Mouse (Mus musculus): Measurements from ENCODE around the gene Sgpp2. TPM values are rescaled to one million over a fixed set of nuclear protein-coding genes. Genes with fewer than 3 reads are reported as not detected.

The Sgpp2 gene
- under 1 TPM in 1 of 2 experiments, not detected in 1; 0.08 TPM for total RNA-seq (2021)
- long read RNA-seq, experiment 1, full-length matches to known transcripts: 1 of 1 reads
- long read RNA-seq, experiment 1, partial matches to known transcripts: 0 of 1 reads
- long read RNA-seq, experiment 1, other reads (novel, unspliced or antisense): 0 of 1 reads
- long read RNA-seq, experiment 2: 0 reads

GRCm38 (mm10) chr1:78310021-78310752 lies at the start of gene Sgpp2:
TSS of gene Sgpp2 (plus strand) at chr1:78310345.
- DNase-seq: peak; percentile 7
- intact Hi-C loops (cut with DNase I; ENCODE audit: low total_unique reads): no loop called here

GRCm38 (mm10) chr1:78267519-78267918 lies 42.6 kb upstream of the Sgpp2 start:
- intact Hi-C loops (cut with DNase I; ENCODE audit: low total_unique reads): no loop called here
- DNase-seq: no peak

GRCm38 (mm10) chr1:78272915-78273314 lies 37.2 kb upstream of the Sgpp2 start:
- intact Hi-C loops (cut with DNase I; ENCODE audit: low total_unique reads): no loop called here

GRCm38 (mm10) chr1:78279128-78279527 lies 31.0 kb upstream of the Sgpp2 start:
- DNase-seq: no peak
- intact Hi-C loops (cut with DNase I; ENCODE audit: low total_unique reads): no loop called here

More at GRCm38 (mm10) chr1:78272915-78273314, 37.2 kb upstream of the Sgpp2 start:
- no peak for DNase-seq

- intact Hi-C loops (cut with DNase I; ENCODE audit: low total_unique reads): no loop called here
- no peak for DNase-seq
Measured at GRCm38 (mm10) chr1:78292397-78292796, 17.7 kb upstream of the Sgpp2 start.

GRCm38 (mm10) chr1:78299670-78300225 lies 10.4 kb upstream of the Sgpp2 start:
- no peak for DNase-seq
- intact Hi-C loops (cut with DNase I; ENCODE audit: low total_unique reads): no loop called here

- DNase-seq: no peak
- intact Hi-C loops (cut with DNase I; ENCODE audit: low total_unique reads): no loop called here
Measured at GRCm38 (mm10) chr1:78308688-78309087, 1.5 kb upstream of the Sgpp2 start.

- no peak for DNase-seq
Measured at GRCm38 (mm10) chr1:78309280-78309679, 865 bp upstream of the Sgpp2 start.

GRCm38 (mm10) chr1:78310861-78311341 lies 756 bp downstream of the Sgpp2 start:
- intact Hi-C loops (cut with DNase I; ENCODE audit: low total_unique reads): no loop called here
- no peak for DNase-seq

More at GRCm38 (mm10) chr1:78309280-78309679, 865 bp upstream of the Sgpp2 start:
- intact Hi-C loops (cut with DNase I; ENCODE audit: low total_unique reads): no loop called here

- no peak for DNase-seq
- intact Hi-C loops (cut with DNase I; ENCODE audit: low total_unique reads): no loop called here
Measured at GRCm38 (mm10) chr1:78311482-78311881, 1.3 kb downstream of the Sgpp2 start.

- DNase-seq: no peak
- intact Hi-C loops (cut with DNase I; ENCODE audit: low total_unique reads): no loop called here
Measured at GRCm38 (mm10) chr1:78312917-78313316, 2.8 kb downstream of the Sgpp2 start.

- no peak for DNase-seq
- intact Hi-C loops (cut with DNase I; ENCODE audit: low total_unique reads): no loop called here
Measured at GRCm38 (mm10) chr1:78313961-78314360, 3.8 kb downstream of the Sgpp2 start.

- no peak for DNase-seq
- intact Hi-C loops (cut with DNase I; ENCODE audit: low total_unique reads): no loop called here
Measured at GRCm38 (mm10) chr1:78318089-78318760, 8.1 kb downstream of the Sgpp2 start.

- no peak for DNase-seq
- intact Hi-C loops (cut with DNase I; ENCODE audit: low total_unique reads): no loop called here
Measured at GRCm38 (mm10) chr1:78320291-78320690, 10.1 kb downstream of the Sgpp2 start.

GRCm38 (mm10) chr1:78322098-78322778 lies 12.1 kb downstream of the Sgpp2 start:
- intact Hi-C loops (cut with DNase I; ENCODE audit: low total_unique reads): no loop called here
- no peak for DNase-seq

GRCm38 (mm10) chr1:78322844-78323243 lies 12.7 kb downstream of the Sgpp2 start:
- intact Hi-C loops (cut with DNase I; ENCODE audit: low total_unique reads): no loop called here
- DNase-seq: no peak

GRCm38 (mm10) chr1:78324044-78324443 lies 13.9 kb downstream of the Sgpp2 start:
- intact Hi-C loops (cut with DNase I; ENCODE audit: low total_unique reads): no loop called here
- no peak for DNase-seq

GRCm38 (mm10) chr1:78325851-78326250 lies 15.7 kb downstream of the Sgpp2 start:
- intact Hi-C loops (cut with DNase I; ENCODE audit: low total_unique reads): no loop called here
- DNase-seq: no peak

- intact Hi-C loops (cut with DNase I; ENCODE audit: low total_unique reads): no loop called here
- DNase-seq: no peak
Measured at GRCm38 (mm10) chr1:78328646-78329045, 18.5 kb downstream of the Sgpp2 start.

GRCm38 (mm10) chr1:78329861-78330260 lies 19.7 kb downstream of the Sgpp2 start:
- DNase-seq: no peak
- intact Hi-C loops (cut with DNase I; ENCODE audit: low total_unique reads): no loop called here

All from gastrocnemius, postnatal 14 days (tissue).